Mouse (Mus musculus) cortical plate, adult 2 months (tissue): Measurements from ENCODE around the gene Slc25a44.
"Not testable (repeated sequence)": the region's sequence is repeated elsewhere in the genome, so short reads cannot be mapped to it uniquely, and the experiment has no call there.

Source experiments
- CTCF ChIP-seq: fragments of 200-500 bp; IDR thresholded peaks from 2 replicates; pipeline ENCODE4 v1.5.1; 2011; ENCODE audit warnings: mild to moderate bottlenecking, control low read depth, low read length; ENCODE audit not compliant: insufficient read depth; ENCODE audit errors: extremely low read depth
- POLR2A ChIP-seq: fragments of 200-500 bp; IDR thresholded peaks from 2 replicates; pipeline ENCODE4 v1.6.1; 2011; ENCODE audit warnings: mild to moderate bottlenecking, low read length, control low read depth; ENCODE audit not compliant: insufficient read depth; ENCODE audit errors: extremely low read depth

DNA sequence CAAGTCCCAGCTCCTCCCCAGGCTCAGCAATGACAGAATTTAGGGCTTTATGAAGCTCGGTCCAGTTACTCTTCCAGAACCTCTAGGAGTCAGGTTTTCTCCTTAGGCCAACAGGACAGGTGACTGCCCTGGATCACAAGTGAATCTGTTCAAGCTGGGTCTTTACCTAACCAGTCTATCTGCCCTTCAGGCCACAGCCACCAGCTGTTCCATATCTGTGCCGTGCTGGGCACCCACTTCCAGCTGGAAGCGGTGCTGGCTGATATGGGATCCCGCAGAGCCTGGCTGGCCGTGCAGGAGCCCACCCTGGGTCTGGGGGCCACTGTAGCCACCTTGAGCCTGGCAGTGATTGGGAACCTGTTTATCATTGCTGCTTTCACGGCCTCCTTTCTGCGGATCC is 42.6 kb downstream of the Slc25a44 start:
- TF ChIP-seq CTCF, POLR2A: not testable (repeated sequence)
